In genomic region chr11:98938701-98939083, GRCm38 (mm10) we compare ENCODE assay signal across 7 mouse cellular contexts. TPM values are rescaled to one million over a fixed set of nuclear protein-coding genes. Genes with fewer than 3 reads are reported as not detected.
DNase-seq lines count a peak whose midpoint lies in the region; ATAC-seq and TF ChIP-seq lines count a peak whose summit lies in the region.

No protein-coding gene starts in this region.

- peaks cover 51% of the 10 kb centered on the region for H3K4me1 ChIP-seq in lung, postnatal 0 days (ENCODE audit: insufficient read depth, low read depth, low read length)
- H3K4me1 ChIP-seq in forebrain, embryonic 14.5 days (ENCODE audit: control insufficient read depth, insufficient read depth, low read length): peaks cover 61% of the 10 kb centered on the region
- H3K4me1 ChIP-seq in limb, embryonic 13.5 days: peaks cover 87% of the 10 kb centered on the region
- H3K4me1 ChIP-seq in stomach, embryonic 15.5 days: peaks cover 83% of the 10 kb centered on the region

- DNase-seq in lung, postnatal 0 days (ENCODE audit: low spot score): no peak
- DNase-seq in lung, postnatal 14 days: no peak
- no peak for DNase-seq in forebrain, embryonic 14.5 days (ENCODE audit: low spot score)
- no peak for DNase-seq in right cerebral cortex, adult 18-20 months
- no peak for DNase-seq in Muller cell, postnatal 12 days (ENCODE audit: inconsistent ontology term)

- no peak for TF ChIP-seq CTCF in lung, postnatal 0 days (IDR thresholded peaks at IDR 0.05)

- no peak for ATAC-seq in lung, postnatal 0 days
- ATAC-seq in forebrain, embryonic 14.5 days: no peak
- ATAC-seq in limb, embryonic 13.5 days (ENCODE audit: low FRiP score, low read depth): no peak
- no peak for ATAC-seq in stomach, embryonic 15.5 days (ENCODE audit: insufficient read depth, low FRiP score, low read depth)

- H3K9ac ChIP-seq in lung, postnatal 0 days (replicated peaks; ENCODE audit: low read depth): peak overlapping the region; percentile 77
- H3K9ac ChIP-seq in forebrain, embryonic 14.5 days (ENCODE audit: low read length): no peak overlapping the region
- peak overlapping the region; percentile 94 for H3K9ac ChIP-seq in limb, embryonic 13.5 days
- H3K9ac ChIP-seq in stomach, embryonic 15.5 days: peak overlapping the region; percentile 89; the same call in 1 of the 2 replicates

- peak overlapping the region; percentile 97 for H3K27ac ChIP-seq in lung, postnatal 0 days (ENCODE audit: low read length)
- H3K27ac ChIP-seq in forebrain, embryonic 14.5 days (ENCODE audit: low read depth, low read length): no peak overlapping the region
- H3K27ac ChIP-seq in limb, embryonic 13.5 days: peak overlapping the region; percentile 96; the same call in 1 of the 2 replicates
- H3K27ac ChIP-seq in stomach, embryonic 15.5 days: peak overlapping the region; percentile 98

- no peaks in the 10 kb centered on the region for H3K9me3 ChIP-seq in lung, postnatal 0 days (ENCODE audit: low read length)
- H3K9me3 ChIP-seq in forebrain, embryonic 14.5 days (replicated peaks; ENCODE audit: control insufficient read depth, low read length): no peaks in the 10 kb centered on the region
- no peaks in the 10 kb centered on the region for H3K9me3 ChIP-seq in limb, embryonic 13.5 days
- no peaks in the 10 kb centered on the region for H3K9me3 ChIP-seq in stomach, embryonic 15.5 days

- 30% methylated on average over 7 of the region's 7 CpGs for WGBS in lung, postnatal 0 days
- WGBS in forebrain, embryonic 14.5 days: 50% methylated on average over 7 of the region's 7 CpGs
- WGBS in limb, embryonic 13.5 days: 29% methylated on average over 7 of the region's 7 CpGs
- WGBS in stomach, embryonic 15.5 days: 25% methylated on average over 7 of the region's 7 CpGs

- no peaks in the 10 kb centered on the region for H3K27me3 ChIP-seq in lung, postnatal 0 days (replicated peaks; ENCODE audit: insufficient read depth, low read length)
- no peaks in the 10 kb centered on the region; the same call in 1 of the 2 replicates for H3K27me3 ChIP-seq in forebrain, embryonic 14.5 days (replicated peaks; ENCODE audit: control insufficient read depth, insufficient read depth, low read length)
- no peaks in the 10 kb centered on the region for H3K27me3 ChIP-seq in limb, embryonic 13.5 days
- no peaks in the 10 kb centered on the region for H3K27me3 ChIP-seq in stomach, embryonic 15.5 days (replicated peaks)

- H3K36me3 ChIP-seq in lung, postnatal 0 days (ENCODE audit: insufficient read depth, low read length): no peaks in the 10 kb centered on the region
- no peaks in the 10 kb centered on the region for H3K36me3 ChIP-seq in forebrain, embryonic 14.5 days (ENCODE audit: control insufficient read depth, insufficient read depth, low read length)
- peaks cover 9% of the 10 kb centered on the region for H3K36me3 ChIP-seq in limb, embryonic 13.5 days
- no peaks in the 10 kb centered on the region for H3K36me3 ChIP-seq in stomach, embryonic 15.5 days

- peak overlapping the region; percentile 96 for H3K4me2 ChIP-seq in lung, postnatal 0 days (replicated peaks; ENCODE audit: low read depth, low read length)
- peak overlapping the region; percentile 90 for H3K4me2 ChIP-seq in forebrain, embryonic 14.5 days (ENCODE audit: low read length)
- peak overlapping the region; percentile 95 for H3K4me2 ChIP-seq in limb, embryonic 13.5 days (replicated peaks)
- peak overlapping the region; percentile 85 for H3K4me2 ChIP-seq in stomach, embryonic 15.5 days

- H3K4me3 ChIP-seq in lung, postnatal 0 days (ENCODE audit: low read depth, low read length): peak overlapping the region; percentile 69
- H3K4me3 ChIP-seq in forebrain, embryonic 14.5 days (ENCODE audit: low read depth, low read length): no peak overlapping the region
- H3K4me3 ChIP-seq in limb, embryonic 13.5 days: peak overlapping the region; percentile 90
- peak overlapping the region; percentile 92 for H3K4me3 ChIP-seq in stomach, embryonic 15.5 days (replicated peaks)

- no peak for TF ChIP-seq EP300 in lung, postnatal 0 days (IDR thresholded peaks at IDR 0.05)

RNA-seq across cellular contexts. Expression of gene Rara, which starts 11.1 kb away (rescaled TPM):
- polyA plus RNA-seq in lung, postnatal 0 days (2015; fragmentation: Nextera tagmentation; extraction: Ambion mirVana): 26.2 and 28.8 TPM in 2 replicates
- 8.2 and 9.8 TPM in 2 replicates for polyA plus RNA-seq in forebrain, embryonic 14.5 days (2014; fragmentation: Nextera tagmentation; extraction: Ambion mirVana)
- polyA plus RNA-seq in limb, embryonic 13.5 days (2015; fragmentation: Nextera tagmentation; extraction: Ambion mirVana): 46.5 and 49.8 TPM in 2 replicates
- polyA plus RNA-seq in stomach, embryonic 15.5 days (2015; fragmentation: Nextera tagmentation; extraction: Ambion mirVana): 34.0 and 41.0 TPM in 2 replicates

RNA-seq across cellular contexts. Expression of gene Cdc6, which starts 31.1 kb away (rescaled TPM):
- 2.5 and 2.6 TPM in 2 replicates for polyA plus RNA-seq in lung, postnatal 0 days (2015; fragmentation: Nextera tagmentation; extraction: Ambion mirVana)
- polyA plus RNA-seq in forebrain, embryonic 14.5 days (2014; fragmentation: Nextera tagmentation; extraction: Ambion mirVana): 14.1 and 16.4 TPM in 2 replicates
- 31.4 and 32.3 TPM in 2 replicates for polyA plus RNA-seq in limb, embryonic 13.5 days (2015; fragmentation: Nextera tagmentation; extraction: Ambion mirVana)
- polyA plus RNA-seq in stomach, embryonic 15.5 days (2015; fragmentation: Nextera tagmentation; extraction: Ambion mirVana): 28.8 and 30.3 TPM in 2 replicates

RNA-seq across cellular contexts. Expression of gene Gjd3, which starts 44.1 kb away (rescaled TPM):
- 0.56 and 1.0 TPM in 2 replicates for polyA plus RNA-seq in lung, postnatal 0 days (2015; fragmentation: Nextera tagmentation; extraction: Ambion mirVana)
- polyA plus RNA-seq in forebrain, embryonic 14.5 days (2014; fragmentation: Nextera tagmentation; extraction: Ambion mirVana): 0.27 and 0.28 TPM in 2 replicates
- polyA plus RNA-seq in limb, embryonic 13.5 days (2015; fragmentation: Nextera tagmentation; extraction: Ambion mirVana): 0.41 and 0.78 TPM in 2 replicates
- 0.42 and 0.43 TPM in 2 replicates for polyA plus RNA-seq in stomach, embryonic 15.5 days (2015; fragmentation: Nextera tagmentation; extraction: Ambion mirVana)
